Mouse (Mus musculus) liver, adult (tissue): ENCODE data around the gene Zfp655.

Source experiments
- GATA4 ChIP-seq: IDR thresholded peaks from 2 replicates; pipeline ENCODE4 v1.6.1; 2014; ENCODE audit warnings: mild to moderate bottlenecking, low read length; ENCODE audit not compliant: insufficient replicate concordance

Gene Zfp655

GRCm38 (mm10) chr5:145214679-145215078 lies 16.8 kb upstream of the Zfp655 start:
- no peak for TF ChIP-seq GATA4

GRCm38 (mm10) chr5:145217746-145218145 lies 13.8 kb upstream of the Zfp655 start:
- TF ChIP-seq GATA4 = no peak

- no peak for TF ChIP-seq GATA4
These were observed 13.3 kb upstream of the Zfp655 start for GRCm38 (mm10) chr5:145218206-145218605.

- TF ChIP-seq GATA4 = no peak
These were observed 12.8 kb upstream of the Zfp655 start for GRCm38 (mm10) chr5:145218671-145219070.

DNA sequence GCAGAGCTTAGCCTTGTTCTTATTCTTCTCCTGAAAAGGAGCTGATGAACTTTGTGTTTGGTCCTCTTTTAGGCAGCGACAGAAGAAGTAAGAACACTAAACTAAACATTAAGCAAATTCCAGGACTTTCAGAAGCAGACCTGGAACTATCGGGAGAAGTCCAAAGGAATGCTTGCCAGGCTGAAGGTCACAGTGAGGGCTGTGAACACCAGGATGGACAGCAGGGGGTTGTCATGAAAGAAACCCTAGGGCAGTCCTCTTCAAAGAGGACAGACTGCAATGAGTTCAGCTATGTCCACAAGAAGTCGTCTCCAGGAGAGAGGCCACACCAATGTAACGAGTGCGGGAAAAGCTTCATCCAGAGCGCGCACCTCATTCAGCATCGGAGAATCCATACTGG lies 11.5 kb upstream of the Zfp655 start:
- TF ChIP-seq GATA4 = no peak

DNA sequence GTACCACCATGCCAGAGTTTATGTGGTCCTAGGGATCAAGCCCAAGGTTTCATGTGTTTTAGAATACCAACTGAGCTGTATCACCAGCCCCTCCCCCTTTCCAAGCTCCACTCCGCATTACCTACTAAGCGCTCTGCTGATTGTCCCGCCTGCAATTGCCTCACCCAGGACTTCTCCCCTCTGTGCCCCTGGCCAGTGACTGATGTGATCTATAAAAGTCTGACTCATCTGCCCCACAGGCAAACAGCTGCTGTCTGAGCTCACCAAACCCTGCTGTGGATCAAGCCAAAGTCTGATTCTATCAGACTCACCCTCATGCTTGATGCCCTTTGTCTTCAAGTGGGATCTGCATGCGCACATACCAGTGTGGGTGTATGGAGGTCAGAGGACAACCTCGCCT lies 8.7 kb upstream of the Zfp655 start:
- no peak for TF ChIP-seq GATA4

DNA sequence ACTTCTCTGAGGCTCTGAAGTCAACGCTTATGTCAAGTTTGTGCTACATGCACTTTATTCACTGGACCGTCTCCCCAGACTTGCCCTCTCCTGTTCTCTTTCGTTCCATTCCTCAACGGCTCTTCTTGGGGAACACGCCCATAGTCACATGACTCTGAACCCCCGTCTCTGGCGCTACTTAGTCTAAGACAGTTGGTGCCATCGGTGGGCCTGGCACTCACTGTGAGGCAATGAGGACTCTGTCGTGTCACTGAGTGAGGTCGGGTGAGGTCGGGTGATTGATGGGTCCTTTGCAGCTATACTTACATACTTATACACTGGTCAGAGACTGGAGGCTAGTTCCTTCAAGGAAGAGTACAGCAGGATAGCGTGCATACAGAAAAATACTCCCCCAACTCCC lies 8.1 kb upstream of the Zfp655 start:
- TF ChIP-seq GATA4 = no peak

DNA sequence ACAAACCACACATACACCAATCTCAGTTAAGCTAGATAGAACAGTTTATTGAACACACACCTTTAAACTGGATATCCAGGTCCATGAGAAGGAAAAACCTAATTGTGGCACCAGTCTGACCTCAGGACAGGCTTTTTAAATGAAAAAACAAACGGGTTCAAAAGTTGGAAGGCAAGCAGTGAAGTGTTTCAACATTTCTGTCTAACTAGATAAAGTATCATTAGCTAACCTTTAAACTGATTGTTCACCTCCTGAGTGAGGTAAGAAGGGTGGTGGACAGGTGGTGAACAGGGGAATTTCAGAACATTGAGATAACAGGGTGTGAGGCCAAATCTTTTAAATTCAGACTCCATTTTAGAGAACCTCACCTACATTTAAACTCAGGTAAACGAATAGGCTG lies 5.1 kb upstream of the Zfp655 start:
- TF ChIP-seq GATA4 = peak; percentile 65

DNA sequence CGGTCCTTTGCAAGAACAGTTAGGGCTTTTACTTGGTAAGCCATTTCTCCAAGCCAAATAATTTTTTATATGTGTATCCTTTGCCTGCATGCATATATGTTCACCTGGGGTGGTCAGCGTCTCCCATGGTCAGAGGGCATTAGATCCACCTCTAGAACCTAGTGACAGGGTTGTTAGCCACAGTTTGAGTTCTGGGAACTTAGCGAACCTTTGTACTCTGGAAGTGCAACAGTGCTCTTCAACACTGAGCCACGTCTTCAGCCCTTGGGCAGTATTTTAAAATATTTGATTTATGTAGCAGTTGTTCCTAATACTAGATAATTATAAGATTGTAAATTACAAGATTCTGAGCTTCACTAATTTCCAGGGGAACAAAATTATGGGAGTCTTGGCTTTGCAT lies 874 bp upstream of the Zfp655 start:
- TF ChIP-seq GATA4 = no peak

DNA sequence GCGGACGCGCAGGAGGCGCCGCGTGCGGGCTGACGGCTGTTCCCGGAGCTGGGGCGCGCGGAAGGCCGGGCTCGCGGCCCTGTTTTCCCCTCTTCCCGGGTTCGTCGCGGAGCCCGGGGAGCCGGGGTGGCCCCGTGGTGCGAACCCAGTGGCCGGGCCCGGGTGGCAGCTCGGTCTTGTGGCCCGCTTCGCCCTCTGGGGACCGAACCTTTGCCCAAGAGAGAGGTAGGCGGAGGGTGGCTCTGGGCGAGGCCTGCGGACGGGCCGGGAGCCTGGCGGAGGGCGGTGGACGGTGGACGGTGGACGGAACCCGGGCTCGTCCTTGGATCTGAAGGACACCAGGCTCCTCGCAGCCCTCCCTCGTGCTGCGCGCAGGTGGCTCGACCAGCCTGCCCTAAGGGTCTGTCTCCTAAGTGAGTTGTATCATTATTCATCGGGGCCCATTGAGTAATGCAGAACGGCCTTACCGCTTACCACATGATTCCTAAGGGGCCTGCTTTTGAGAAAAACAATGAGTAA lies 437 bp downstream of the Zfp655 start:
- TF ChIP-seq GATA4 = no peak

DNA sequence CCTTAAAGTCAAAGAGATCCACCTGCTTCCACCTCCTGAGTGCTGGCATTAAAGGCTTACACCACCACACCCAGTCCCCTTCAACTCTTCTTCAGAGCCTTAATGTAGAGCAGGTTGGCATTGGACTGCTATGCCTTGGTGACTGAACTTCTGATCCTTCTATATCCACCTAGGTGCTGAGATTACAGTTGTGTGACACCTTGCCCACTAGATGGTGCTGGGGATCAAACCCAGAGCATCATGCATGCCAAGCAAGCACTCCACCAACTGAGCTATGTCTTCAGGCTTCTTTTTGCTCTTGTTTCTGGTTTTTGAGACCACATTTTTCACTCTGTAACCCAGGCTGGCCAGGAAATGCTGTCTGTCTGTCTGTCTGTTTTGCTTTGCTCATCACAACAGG lies 3.1 kb downstream of the Zfp655 start:
- TF ChIP-seq GATA4 = no peak

DNA sequence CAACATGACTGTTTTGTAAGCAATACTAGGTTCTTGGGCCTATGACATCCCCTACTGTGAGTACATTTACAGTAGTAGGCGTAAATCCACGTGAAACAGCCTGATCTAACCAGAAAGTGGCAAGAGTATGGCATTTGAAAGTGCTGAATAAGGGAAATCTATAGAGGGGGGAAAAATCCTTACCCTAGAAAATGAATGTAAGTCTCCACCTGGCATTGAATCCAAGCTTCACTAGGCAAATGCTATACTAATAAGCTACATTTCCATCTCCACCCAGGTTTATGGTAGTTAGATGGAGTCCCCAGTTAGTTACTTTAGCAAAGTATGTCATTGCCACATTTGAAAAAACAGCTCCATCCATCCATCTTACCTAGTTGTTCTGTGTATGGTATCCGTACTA lies 18.0 kb downstream of the Zfp655 start:
- TF ChIP-seq GATA4 = no peak

DNA sequence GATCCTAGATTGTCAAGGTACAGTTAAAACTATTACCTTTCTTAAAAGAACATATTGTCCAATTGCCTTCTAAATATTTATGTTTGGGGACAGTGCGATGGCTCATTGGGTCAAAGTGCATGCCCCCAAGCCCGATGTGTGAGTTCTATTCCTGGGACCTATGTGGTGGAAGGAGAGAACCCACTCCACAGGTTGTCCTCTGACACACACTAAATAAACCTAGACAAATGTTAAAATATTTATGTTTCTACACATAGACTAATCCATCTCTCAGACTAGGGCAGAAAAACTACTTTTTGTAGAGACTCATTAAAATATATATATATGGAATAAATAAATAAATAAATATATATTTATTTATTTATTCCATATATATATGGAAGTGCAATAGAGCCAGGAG lies 48.4 kb downstream of the Zfp655 start:
- TF ChIP-seq GATA4 = no peak

DNA sequence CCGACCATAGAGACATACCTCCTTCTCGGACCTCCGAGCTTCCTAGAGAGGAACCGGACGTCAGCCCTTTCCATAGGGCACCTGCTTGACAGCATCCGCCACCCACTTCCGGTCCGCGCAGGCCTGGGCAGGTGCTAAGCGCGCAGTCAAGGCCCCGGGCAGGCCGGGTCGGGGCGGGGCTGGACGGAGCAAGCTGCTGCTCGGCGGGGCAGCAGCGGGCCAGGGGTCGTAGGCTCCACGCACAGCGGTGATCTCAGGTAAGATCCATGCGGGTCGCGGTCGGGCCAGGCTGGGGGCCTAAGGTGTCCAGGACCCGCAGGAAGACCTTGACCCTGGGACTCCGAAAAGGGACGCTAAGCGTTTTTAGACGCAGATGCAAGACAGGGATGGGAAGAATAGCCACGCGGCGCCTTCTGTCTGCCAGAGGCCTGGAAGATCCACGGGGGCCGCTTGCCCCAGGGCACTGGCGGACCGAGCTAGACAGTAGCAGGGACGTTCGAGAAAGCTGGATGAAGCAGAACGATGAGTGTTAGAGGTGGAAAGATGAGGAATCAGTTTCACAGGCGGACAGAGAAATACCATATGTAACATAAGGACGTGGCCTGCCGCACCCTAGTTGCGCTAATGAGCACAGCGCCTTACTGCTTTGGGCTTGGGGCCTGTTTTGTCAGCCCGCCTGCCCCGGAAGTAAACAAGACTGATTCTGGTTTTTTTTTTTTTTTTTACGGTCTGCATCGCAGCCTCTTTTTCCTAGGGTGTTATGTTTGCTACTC lies 49.0 kb downstream of the Zfp655 start, which contains the start of gene Zscan25:
Zscan25 (plus strand) TSS at position 130 of the 773 bp plus-strand sequence.
- TF ChIP-seq GATA4 = no peak; the same call in 1 of the 2 replicates

DNA sequence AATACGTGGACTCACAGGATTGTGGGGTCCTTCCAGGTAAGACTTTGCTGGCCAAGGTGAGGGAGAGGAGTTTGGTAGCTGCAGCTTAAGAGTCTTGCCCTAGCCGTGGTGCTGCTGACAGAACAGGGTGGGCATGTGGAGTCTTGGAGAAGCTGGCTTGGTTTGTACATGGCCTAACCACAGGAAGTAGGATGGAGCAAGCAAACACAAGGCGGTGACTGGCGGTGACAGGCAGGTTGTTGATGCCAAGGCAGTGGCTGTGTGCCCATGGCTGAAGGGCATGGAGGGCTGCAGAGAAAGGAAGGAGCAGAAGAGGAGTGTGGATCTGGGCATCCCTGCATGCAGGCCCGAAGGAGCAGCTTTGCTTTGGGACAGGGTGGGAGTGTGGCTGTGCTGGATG lies 56.9 kb downstream of the Zfp655 start:
- TF ChIP-seq GATA4 = no peak

- no peak for TF ChIP-seq GATA4
These were observed 59.2 kb downstream of the Zfp655 start for GRCm38 (mm10) chr5:145290697-145291096.

- TF ChIP-seq GATA4 = no peak
These were observed 60.9 kb downstream of the Zfp655 start for GRCm38 (mm10) chr5:145292398-145292797.
